In genomic region chr3:145583043-145583442, GRCm38 (mm10) we compare ENCODE assay signal across 25 mouse cellular contexts. TPM values are rescaled to one million over a fixed set of nuclear protein-coding genes. Genes with fewer than 3 reads are reported as not detected.
DNase-seq lines count a peak whose midpoint lies in the region; ATAC-seq and TF ChIP-seq lines count a peak whose summit lies in the region.
"Had no signal": no experiment of that assay in that cellular context is flagged by ENCODE, and none has a peak within 500 bp of the region (broad histone marks: within the 10 kb centered on the region; RNA-seq: fewer than 3 reads in every experiment).

No protein-coding gene starts in this region.

- H3K4me3 ChIP-seq in liver, adult 2 months (ENCODE audit: insufficient read depth, low read depth, low read length) = no peak overlapping the region
- no peak overlapping the region for H3K4me3 ChIP-seq in liver, postnatal 0 days (ENCODE audit: low read depth, low read length)
- H3K4me3 ChIP-seq in intestine, postnatal 0 days (ENCODE audit: low read depth, low read length) = no peak overlapping the region
- no peak overlapping the region for H3K4me3 ChIP-seq in liver, embryonic 14.5 days (ENCODE audit: insufficient read depth in 1 of 2, low read depth in 2 of 2, low read length in 2 of 2)
- H3K4me3 ChIP-seq: embryonic facial prominence, embryonic 12.5 days; forebrain, embryonic 10.5 days; forebrain, embryonic 15.5 days; heart, embryonic 12.5 days; hindbrain, embryonic 13.5 days; neural tube, embryonic 13.5 days had no signal

- WGBS in liver, adult 2 months = 44% methylated on average over 4 of the region's 4 CpGs
- 63% methylated on average over 4 of the region's 4 CpGs for WGBS in liver, postnatal 0 days (ENCODE audit: insufficient replicate concordance)
- whole genome bisulfite sequencing in intestine, postnatal 0 days = 57% methylated on average over 4 of the region's 4 CpGs
- WGBS in liver, embryonic 14.5 days (ENCODE audit: insufficient replicate concordance) = 68% methylated on average over 4 of the region's 4 CpGs

- no peak overlapping the region for H3K4me2 ChIP-seq in liver, postnatal 0 days (ENCODE audit: low read depth, low read length)
- H3K4me2 ChIP-seq in intestine, postnatal 0 days (replicated peaks; ENCODE audit: low read depth) = no peak overlapping the region; the same call in 1 of the 2 replicates
- H3K4me2 ChIP-seq in liver, embryonic 14.5 days (ENCODE audit: low read depth) = no peak overlapping the region
- H3K4me2 ChIP-seq: embryonic facial prominence, embryonic 12.5 days; forebrain, embryonic 15.5 days; heart, embryonic 12.5 days; hindbrain, embryonic 13.5 days; lung, embryonic 14.5 days; neural tube, embryonic 13.5 days had no signal

- no peaks in the 10 kb centered on the region for H3K27me3 ChIP-seq in liver, adult 2 months (ENCODE audit: control insufficient read depth, insufficient read depth, low read length)
- no peaks in the 10 kb centered on the region for H3K27me3 ChIP-seq in liver, postnatal 0 days (ENCODE audit: insufficient read depth, low read length)
- H3K27me3 ChIP-seq in intestine, postnatal 0 days (replicated peaks; ENCODE audit: control insufficient read depth, insufficient read depth, low read length) = no peaks in the 10 kb centered on the region
- no peaks in the 10 kb centered on the region for H3K27me3 ChIP-seq in liver, embryonic 14.5 days (ENCODE audit: control insufficient read depth, insufficient read depth, low read length)
- H3K27me3 ChIP-seq: embryonic facial prominence, embryonic 12.5 days; forebrain, embryonic 15.5 days; heart, embryonic 12.5 days; hindbrain, embryonic 13.5 days; neural tube, embryonic 13.5 days; Patski had no signal

- TF ChIP-seq EP300 in liver, postnatal 0 days (IDR thresholded peaks at IDR 0.05; ENCODE audit: low read depth) = no peak
- no peak for TF ChIP-seq EP300 in liver, embryonic 14.5 days (IDR thresholded peaks at IDR 0.05; ENCODE audit: low read depth)

- no peak overlapping the region for H3K9ac ChIP-seq in liver, adult 2 months (ENCODE audit: low read depth, low read length)
- no peak overlapping the region for H3K9ac ChIP-seq in liver, postnatal 0 days (replicated peaks)
- no peak overlapping the region for H3K9ac ChIP-seq in intestine, postnatal 0 days (ENCODE audit: low read depth, low read length)
- H3K9ac ChIP-seq in liver, embryonic 14.5 days (replicated peaks) = no peak overlapping the region
- H3K9ac ChIP-seq: embryonic facial prominence, embryonic 12.5 days; forebrain, embryonic 15.5 days; heart, embryonic 12.5 days; hindbrain, embryonic 13.5 days; lung, embryonic 14.5 days; neural tube, embryonic 13.5 days had no signal

- no peak for ATAC-seq in liver, postnatal 0 days
- ATAC-seq in intestine, postnatal 0 days = peak; percentile 79
- ATAC-seq in liver, embryonic 14.5 days (ENCODE audit: insufficient read depth) = 0 out of 2 replicates have a peak, but pooled peaks have one; percentile 14
- ATAC-seq: Patski had no signal

- TF ChIP-seq POLR2A in liver, adult 2 months (IDR thresholded peaks at IDR 0.05; ENCODE audit: extremely low read depth, insufficient read depth, low read length) = no peak

- peak; percentile 24 for DNase-seq in kidney, adult 11 months
- DNase-seq in kidney, postnatal 4 days = no peak
- peak; percentile 18 for DNase-seq in liver, adult 2 months (ENCODE audit: extremely low read depth, low read depth, low spot score)
- no peak for DNase-seq in liver, postnatal 0 days
- DNase-seq in liver, embryonic 14.5 days (ENCODE audit: low read depth in 3 of 3, low spot score in 3 of 3) = no peak
- DNase-seq in adrenal gland, postnatal 10 days = no peak
- DNase-seq: adrenal gland, postnatal 14 days; cerebellum, adult 11 months; cerebellum, adult 9-11 months; gastrocnemius, postnatal 25 days; heart, adult 18-20 months; heart, postnatal 4 days; layer of hippocampus, postnatal 36 days; left cerebral cortex, postnatal 4 days; lung, postnatal 14 days; thymus, postnatal 4 days had no signal

- no peaks in the 10 kb centered on the region for H3K9me3 ChIP-seq in liver, postnatal 0 days (ENCODE audit: low read length)
- H3K9me3 ChIP-seq in intestine, postnatal 0 days (ENCODE audit: control insufficient read depth) = no peaks in the 10 kb centered on the region
- no peaks in the 10 kb centered on the region for H3K9me3 ChIP-seq in liver, embryonic 14.5 days (ENCODE audit: control insufficient read depth, low read length)
- H3K9me3 ChIP-seq: embryonic facial prominence, embryonic 12.5 days; forebrain, embryonic 10.5 days; forebrain, embryonic 15.5 days; heart, embryonic 12.5 days; hindbrain, embryonic 13.5 days; neural tube, embryonic 13.5 days had no signal

- H3K4me1 ChIP-seq in liver, adult 2 months (ENCODE audit: control insufficient read depth, insufficient read depth, low read length) = no peaks in the 10 kb centered on the region
- H3K4me1 ChIP-seq in liver, postnatal 0 days (ENCODE audit: insufficient read depth) = no peaks in the 10 kb centered on the region
- H3K4me1 ChIP-seq in intestine, postnatal 0 days (replicated peaks; ENCODE audit: control insufficient read depth, insufficient read depth, low read length) = no peaks in the 10 kb centered on the region
- no peaks in the 10 kb centered on the region for H3K4me1 ChIP-seq in liver, embryonic 14.5 days (replicated peaks; ENCODE audit: control insufficient read depth in 2 of 2, insufficient read depth in 2 of 2, low read length in 1 of 2)
- H3K4me1 ChIP-seq: embryonic facial prominence, embryonic 12.5 days; forebrain, embryonic 10.5 days; forebrain, embryonic 15.5 days; heart, embryonic 12.5 days had no signal

- TF ChIP-seq CTCF in liver, adult 2 months (IDR thresholded peaks at IDR 0.05; ENCODE audit: low read depth, low read length) = no peak
- no peak for TF ChIP-seq CTCF in liver, postnatal 0 days (IDR thresholded peaks at IDR 0.05; ENCODE audit: low read depth)
- TF ChIP-seq CTCF in intestine, postnatal 0 days (IDR thresholded peaks at IDR 0.05; ENCODE audit: low read depth) = no peak
- TF ChIP-seq CTCF in liver, embryonic 14.5 days (IDR thresholded peaks at IDR 0.05; ENCODE audit: low read depth) = no peak

- H3K27ac ChIP-seq in liver, adult 2 months (replicated peaks; ENCODE audit: insufficient read depth, low read depth, low read length) = no peak overlapping the region
- no peak overlapping the region for H3K27ac ChIP-seq in liver, postnatal 0 days (ENCODE audit: low read depth)
- peak overlapping the region; percentile 15; the same call in 1 of the 2 replicates for H3K27ac ChIP-seq in intestine, postnatal 0 days (ENCODE audit: low read depth, low read length)
- H3K27ac ChIP-seq in liver, embryonic 14.5 days = no peak overlapping the region
- H3K27ac ChIP-seq: embryonic facial prominence, embryonic 12.5 days; forebrain, embryonic 10.5 days; forebrain, embryonic 15.5 days; hindbrain, embryonic 13.5 days; neural tube, embryonic 13.5 days had no signal

- H3K36me3 ChIP-seq in liver, adult 2 months (ENCODE audit: control insufficient read depth, insufficient read depth, low read length) = peaks cover 18% of the 10 kb centered on the region
- H3K36me3 ChIP-seq in liver, postnatal 0 days (replicated peaks; ENCODE audit: insufficient read depth, low read length) = peaks cover 24% of the 10 kb centered on the region
- peaks cover 45% of the 10 kb centered on the region for H3K36me3 ChIP-seq in intestine, postnatal 0 days (ENCODE audit: control insufficient read depth, insufficient read depth)
- peaks cover 3% of the 10 kb centered on the region for H3K36me3 ChIP-seq in liver, embryonic 14.5 days (replicated peaks; ENCODE audit: control insufficient read depth, insufficient read depth, low read depth)

- no peaks in the 10 kb centered on the region for H3K79me2 ChIP-seq in liver, adult 2 months (ENCODE audit: control insufficient read depth, insufficient read depth, low read length)

RNA-seq across cellular contexts. Expression of gene Znhit6, which starts 7.0 kb away (rescaled TPM):
- 3.9 and 4.9 TPM in 2 replicates for total RNA-seq in liver, adult 2 months (2014; rRNA removed)
- polyA plus RNA-seq in liver, adult 2 months (2012; rRNA removed) = 1.6 and 1.8 TPM in 2 replicates
- 11.3 and 12.4 TPM in 2 replicates for polyA plus RNA-seq in liver, postnatal 0 days (2015; fragmentation: Nextera tagmentation; extraction: Ambion mirVana)
- 13.1 and 15.9 TPM in 2 replicates for polyA plus RNA-seq in intestine, postnatal 0 days (2015; fragmentation: Nextera tagmentation; extraction: Ambion mirVana)
- polyA plus RNA-seq in liver, embryonic 14.5 days (2012; rRNA removed) = 3.7 and 8.5 TPM in 2 replicates
- polyA plus RNA-seq in liver, embryonic 14.5 days (2014; fragmentation: Nextera tagmentation; extraction: Ambion mirVana) = 14.0 and 14.1 TPM in 2 replicates
- total RNA-seq in adrenal gland, postnatal 10 days (2021) = 10 to 100 TPM; 14.1 to 18.8 TPM

Comparison
In these comparisons a context has a peak if more than half of its experiments do, and no peak if none do; other contexts are left out.
1. DNase-seq: peak in kidney, adult 11 months (single experiment) and liver, adult 2 months (single experiment); none in kidney, postnatal 4 days (0 of 2), liver, postnatal 0 days (single experiment), liver, embryonic 14.5 days (0 of 3) and adrenal gland, postnatal 10 days (single experiment).